Comparison of ENCODE assay signal across 8 mouse cellular contexts in the genomic region with DNA sequence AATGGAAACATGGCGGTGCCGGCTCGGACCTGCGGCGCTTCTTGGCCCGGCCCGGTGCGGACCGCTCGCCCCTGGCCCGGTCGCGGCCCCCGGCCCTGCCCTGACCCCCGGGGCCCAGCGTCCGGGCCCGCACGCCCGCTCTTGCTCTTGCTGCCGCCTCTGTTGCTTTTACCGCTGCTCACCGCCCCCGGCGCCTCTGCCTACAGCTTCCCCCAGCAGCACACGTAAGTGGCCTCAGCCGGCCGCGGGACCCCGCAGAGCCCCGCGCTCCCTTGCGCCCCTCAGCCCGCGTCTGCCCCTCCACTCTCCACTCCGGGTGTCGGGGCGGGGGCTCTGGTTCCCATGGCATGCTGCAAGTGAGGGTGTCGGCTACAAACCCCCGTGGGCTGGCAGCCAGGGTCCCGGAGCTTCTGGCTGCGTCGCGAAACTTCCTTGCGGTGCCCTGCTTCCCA. TPM values are rescaled to one million over a fixed set of nuclear protein-coding genes. Genes with fewer than 3 reads are reported as not detected.
DNase-seq lines count a peak whose midpoint lies in the region; ATAC-seq and TF ChIP-seq lines count a peak whose summit lies in the region.

No protein-coding gene starts in this region.

- no peak for TF ChIP-seq CTCF in lung, postnatal 0 days (IDR thresholded peaks at IDR 0.05)
- no peak for TF ChIP-seq CTCF in lung, adult 2 months (IDR thresholded peaks at IDR 0.05; ENCODE audit: insufficient read depth, low read length)
- TF ChIP-seq CTCF in thymus, adult 2 months (IDR thresholded peaks at IDR 0.05; ENCODE audit: borderline replicate concordance, control insufficient read depth, extremely low read depth, insufficient read depth, low read length, poor library complexity): no peak

- peak; percentile 28; the same call in 1 of the 2 replicates for ATAC-seq in lung, postnatal 0 days
- peak; percentile 55 for ATAC-seq in midbrain, embryonic 13.5 days

- peaks cover 55% of the 10 kb centered on the region for H3K27me3 ChIP-seq in lung, postnatal 0 days (replicated peaks; ENCODE audit: insufficient read depth, low read length)
- H3K27me3 ChIP-seq in embryonic facial prominence, embryonic 10.5 days (replicated peaks; ENCODE audit: low read depth, poor library complexity, severe bottlenecking): peaks cover 98% of the 10 kb centered on the region
- H3K27me3 ChIP-seq in hindbrain, embryonic 10.5 days (ENCODE audit: insufficient read depth, poor library complexity, severe bottlenecking): peaks cover 89% of the 10 kb centered on the region
- H3K27me3 ChIP-seq in midbrain, embryonic 13.5 days: peaks cover 36% of the 10 kb centered on the region
- H3K27me3 ChIP-seq in thymus, adult 2 months (ENCODE audit: control insufficient read depth, insufficient read depth, low read length): peaks cover 3% of the 10 kb centered on the region; the same call in 1 of the 2 replicates

- H3K4me2 ChIP-seq in lung, postnatal 0 days (replicated peaks; ENCODE audit: low read depth, low read length): peak overlapping the region; percentile 95
- H3K4me2 ChIP-seq in midbrain, embryonic 13.5 days (replicated peaks): peak overlapping the region; percentile 95

- under 1% methylated on average over 17 of the region's 45 CpGs for WGBS in lung, postnatal 0 days
- WGBS in lung, adult 2 months: under 1% methylated on average over 43 of the region's 45 CpGs
- under 1% methylated on average over 45 of the region's 45 CpGs for WGBS in embryonic facial prominence, embryonic 10.5 days
- WGBS in hindbrain, embryonic 10.5 days: under 1% methylated on average over 45 of the region's 45 CpGs
- 1% methylated on average over 32 of the region's 45 CpGs for WGBS in midbrain, embryonic 13.5 days
- 3% methylated on average over 38 of the region's 45 CpGs for WGBS in thymus, adult 2 months

- no peak for TF ChIP-seq POLR2A in lung, adult 2 months (IDR thresholded peaks at IDR 0.05; ENCODE audit: borderline replicate concordance, extremely low read depth, low read depth, low read length)
- no peak for TF ChIP-seq POLR2A in thymus, adult 2 months (IDR thresholded peaks at IDR 0.05; ENCODE audit: control insufficient read depth, extremely low read depth, insufficient read depth, low read length, poor library complexity)

- no peaks in the 10 kb centered on the region for H3K9me3 ChIP-seq in lung, postnatal 0 days (ENCODE audit: low read length)
- H3K9me3 ChIP-seq in embryonic facial prominence, embryonic 10.5 days: no peaks in the 10 kb centered on the region
- no peaks in the 10 kb centered on the region for H3K9me3 ChIP-seq in hindbrain, embryonic 10.5 days
- no peaks in the 10 kb centered on the region for H3K9me3 ChIP-seq in midbrain, embryonic 13.5 days

- H3K4me3 ChIP-seq in lung, postnatal 0 days (ENCODE audit: low read depth, low read length): peak overlapping the region; percentile 54
- H3K4me3 ChIP-seq in lung, adult 2 months (replicated peaks; ENCODE audit: extremely low read depth, low read depth, low read length): no peak overlapping the region
- H3K4me3 ChIP-seq in embryonic facial prominence, embryonic 10.5 days: peak overlapping the region; percentile 88
- H3K4me3 ChIP-seq in hindbrain, embryonic 10.5 days: peak overlapping the region; percentile 74
- H3K4me3 ChIP-seq in midbrain, embryonic 13.5 days (replicated peaks): peak overlapping the region; percentile 89
- no peak overlapping the region for H3K4me3 ChIP-seq in thymus, adult 2 months (ENCODE audit: control insufficient read depth, insufficient read depth, low read length)

- H3K27ac ChIP-seq in lung, postnatal 0 days (ENCODE audit: low read length): no peak overlapping the region
- H3K27ac ChIP-seq in embryonic facial prominence, embryonic 10.5 days (replicated peaks): peak overlapping the region; percentile 78
- peak overlapping the region; percentile 89 for H3K27ac ChIP-seq in hindbrain, embryonic 10.5 days
- peak overlapping the region; percentile 80 for H3K27ac ChIP-seq in midbrain, embryonic 13.5 days
- H3K27ac ChIP-seq in thymus, adult 2 months (ENCODE audit: control insufficient read depth, insufficient read depth, low read length): no peak overlapping the region

- no peak for DNase-seq in lung, postnatal 0 days (ENCODE audit: low spot score)
- DNase-seq in lung, adult 2 months: no peak
- peak; percentile 66 for DNase-seq in embryonic facial prominence, embryonic 10.5 days (ENCODE audit: low spot score)
- peak; percentile 59 for DNase-seq in hindbrain, embryonic 10.5 days (ENCODE audit: low spot score)
- no peak for DNase-seq in urinary bladder, postnatal 36 days (ENCODE audit: low spot score in 2 of 2)
- DNase-seq in thymus, adult 2 months: no peak
- no peak for DNase-seq in left cerebral cortex, adult 9 months (ENCODE audit: low spot score in 2 of 2)

- no peaks in the 10 kb centered on the region for H3K36me3 ChIP-seq in lung, postnatal 0 days (ENCODE audit: insufficient read depth, low read length)
- no peaks in the 10 kb centered on the region for H3K36me3 ChIP-seq in embryonic facial prominence, embryonic 10.5 days (replicated peaks)
- H3K36me3 ChIP-seq in hindbrain, embryonic 10.5 days: no peaks in the 10 kb centered on the region
- no peaks in the 10 kb centered on the region for H3K36me3 ChIP-seq in midbrain, embryonic 13.5 days
- no peaks in the 10 kb centered on the region for H3K36me3 ChIP-seq in thymus, adult 2 months (ENCODE audit: control insufficient read depth, insufficient read depth, low read length)

- H3K9ac ChIP-seq in lung, postnatal 0 days (replicated peaks; ENCODE audit: low read depth): no peak overlapping the region
- H3K9ac ChIP-seq in midbrain, embryonic 13.5 days (replicated peaks): peak overlapping the region; percentile 88

- no peak for TF ChIP-seq EP300 in lung, postnatal 0 days (IDR thresholded peaks at IDR 0.05)

- H3K4me1 ChIP-seq in lung, postnatal 0 days (ENCODE audit: insufficient read depth, low read depth, low read length): peaks cover 5% of the 10 kb centered on the region
- H3K4me1 ChIP-seq in lung, adult 2 months (ENCODE audit: control insufficient read depth, insufficient read depth, low read length): no peaks in the 10 kb centered on the region
- peaks cover 28% of the 10 kb centered on the region for H3K4me1 ChIP-seq in embryonic facial prominence, embryonic 10.5 days
- H3K4me1 ChIP-seq in hindbrain, embryonic 10.5 days (replicated peaks): peaks cover 46% of the 10 kb centered on the region
- H3K4me1 ChIP-seq in midbrain, embryonic 13.5 days (replicated peaks): peaks cover 50% of the 10 kb centered on the region
- no peaks in the 10 kb centered on the region; the same call in 1 of the 2 replicates for H3K4me1 ChIP-seq in thymus, adult 2 months (replicated peaks; ENCODE audit: control insufficient read depth, insufficient read depth, low read length)

RNA-seq across cellular contexts. Expression of gene Cacna2d2, which starts 0.7 kb away (rescaled TPM):
- polyA plus RNA-seq in lung, postnatal 0 days (2015; fragmentation: Nextera tagmentation; extraction: Ambion mirVana): 0.04 TPM in 1 of 2 replicates, not detected in the other
- polyA plus RNA-seq in lung, adult 2 months (2012; rRNA removed): 0.72 and 1.2 TPM in 2 replicates
- polyA plus RNA-seq in embryonic facial prominence, embryonic 10.5 days (2016; fragmentation: Nextera tagmentation; extraction: Ambion mirVana): 0.45 and 0.50 TPM in 2 replicates
- 0.87 and 2.9 TPM in 2 replicates for polyA plus RNA-seq in hindbrain, embryonic 10.5 days (2016; fragmentation: Nextera tagmentation; extraction: Ambion mirVana)
- 5.9 and 7.1 TPM in 2 replicates for polyA plus RNA-seq in midbrain, embryonic 13.5 days (2015; fragmentation: Nextera tagmentation; extraction: Ambion mirVana)
- 7.7 and 8.9 TPM in 2 replicates for polyA plus RNA-seq in thymus, adult 2 months (2012; rRNA removed)

RNA-seq across cellular contexts. Expression of gene 6430571L13Rik, which starts 59.7 kb away (rescaled TPM):
- 0.23 and 0.36 TPM in 2 replicates for polyA plus RNA-seq in lung, postnatal 0 days (2015; fragmentation: Nextera tagmentation; extraction: Ambion mirVana)
- polyA plus RNA-seq in lung, adult 2 months (2012; rRNA removed): 0.34 and 1.1 TPM in 2 replicates
- 0.83 and 0.95 TPM in 2 replicates for polyA plus RNA-seq in embryonic facial prominence, embryonic 10.5 days (2016; fragmentation: Nextera tagmentation; extraction: Ambion mirVana)
- 1.4 and 2.6 TPM in 2 replicates for polyA plus RNA-seq in hindbrain, embryonic 10.5 days (2016; fragmentation: Nextera tagmentation; extraction: Ambion mirVana)
- polyA plus RNA-seq in midbrain, embryonic 13.5 days (2015; fragmentation: Nextera tagmentation; extraction: Ambion mirVana): 6.4 and 8.2 TPM in 2 replicates
- 0.91 and 1.2 TPM in 2 replicates for polyA plus RNA-seq in thymus, adult 2 months (2012; rRNA removed)

Comparison
In these comparisons a context has a peak if more than half of its experiments do, and no peak if none do; other contexts are left out.
1. H3K4me3 ChIP-seq: peak in lung, postnatal 0 days (single experiment), embryonic facial prominence, embryonic 10.5 days (single experiment), hindbrain, embryonic 10.5 days (single experiment) and midbrain, embryonic 13.5 days (single experiment); none in lung, adult 2 months (single experiment) and thymus, adult 2 months (single experiment).
2. DNase-seq: peak in embryonic facial prominence, embryonic 10.5 days (single experiment) and hindbrain, embryonic 10.5 days (single experiment); none in lung, postnatal 0 days (single experiment), lung, adult 2 months (single experiment), urinary bladder, postnatal 36 days (0 of 2), thymus, adult 2 months (single experiment) and left cerebral cortex, adult 9 months (0 of 2).
3. H3K27ac ChIP-seq: peak in embryonic facial prominence, embryonic 10.5 days (single experiment), hindbrain, embryonic 10.5 days (single experiment) and midbrain, embryonic 13.5 days (single experiment); none in lung, postnatal 0 days (single experiment) and thymus, adult 2 months (single experiment).